In genomic region chr7:141047581-141048225, GRCm38 (mm10) we compare ENCODE assay signal across 8 mouse cellular contexts. TPM values are rescaled to one million over a fixed set of nuclear protein-coding genes. Genes with fewer than 3 reads are reported as not detected.
A peak's percentile ranks its signal among the peaks of the same experiment; 100 is the strongest.
DNase-seq lines count a peak whose midpoint lies in the region; ATAC-seq lines count a peak whose summit lies in the region.

No protein-coding gene starts in this region.

- no peaks in the 10 kb centered on the region for H3K27me3 ChIP-seq in intestine, embryonic 14.5 days (replicated peaks; ENCODE audit: control insufficient read depth, insufficient read depth, low read length)

- 8% methylated on average over 14 of the region's 19 CpGs for WGBS in intestine, embryonic 14.5 days
- WGBS in macrophage (ENCODE audit: missing documents): 25% methylated on average over 14 of the region's 19 CpGs

- H3K4me3 ChIP-seq in intestine, embryonic 14.5 days (ENCODE audit: low read depth, low read length): peak overlapping the region; percentile 25
- peak overlapping the region; percentile 11; the same call in 1 of the 2 replicates for H3K4me3 ChIP-seq in macrophage (ENCODE audit: inconsistent target)

- peak overlapping the region; percentile 27; the same call in 1 of the 2 replicates for H3K9ac ChIP-seq in intestine, embryonic 14.5 days (ENCODE audit: low read length)

- H3K4me2 ChIP-seq in intestine, embryonic 14.5 days (ENCODE audit: low read length): peak overlapping the region; percentile 71

- no peaks in the 10 kb centered on the region for H3K79me2 ChIP-seq in macrophage (ENCODE audit: inconsistent target)

- peak overlapping the region; percentile 91 for H3K27ac ChIP-seq in intestine, embryonic 14.5 days (ENCODE audit: low read depth)
- H3K27ac ChIP-seq in macrophage: peak overlapping the region; percentile 46

- peak; percentile 49 to 63 for DNase-seq in adrenal gland, adult 18-20 months (ENCODE audit: low spot score in 2 of 2)
- DNase-seq in embryo, embryonic 10.5 days (ENCODE audit: low spot score): peak; percentile 63
- DNase-seq in gastrocnemius, postnatal 36 days: peak; percentile 71 to 84
- DNase-seq in intestine, embryonic 14.5 days (ENCODE audit: low spot score): peak; percentile 80
- peak; percentile 74 to 87 for DNase-seq in left cerebral cortex, postnatal 14 days (ENCODE audit: low spot score in 2 of 2)
- peak; percentile 73 for DNase-seq in right cerebral cortex, postnatal 25 days
- DNase-seq in thymus, postnatal 36 days: no peak

- intact Hi-C loops in gastrocnemius, postnatal 36 days (cut with DNase I): loop anchor here (2.0 to 5.0 kb wide), 4 partner anchors 39 to 205 kb away; partner anchors contain the start of genes Gm45717 and Ifitm2
- intact Hi-C loops in left cerebral cortex, postnatal 14 days (cut with DNase I): loop anchor here (1.0 to 2.0 kb wide), 4 partner anchors 39 to 203 kb away; partner anchors contain the start of gene Scgb1c1

- H3K9me3 ChIP-seq in intestine, embryonic 14.5 days (ENCODE audit: control insufficient read depth, low read length): no peaks in the 10 kb centered on the region

- H3K36me3 ChIP-seq in intestine, embryonic 14.5 days (ENCODE audit: control insufficient read depth, insufficient read depth, low read length): no peaks in the 10 kb centered on the region
- no peaks in the 10 kb centered on the region for H3K36me3 ChIP-seq in macrophage (ENCODE audit: inconsistent target)

- peaks cover 18% of the 10 kb centered on the region for H3K4me1 ChIP-seq in intestine, embryonic 14.5 days (replicated peaks; ENCODE audit: control insufficient read depth, insufficient read depth, low read length)

- ATAC-seq in intestine, embryonic 14.5 days (replicated peaks; ENCODE audit: low FRiP score, low TSS enrichment, low read depth): peak; percentile 83

RNA-seq across cellular contexts. Expression of gene B4galnt4, which starts 13.2 kb away (rescaled TPM):
- 1 to 10 TPM; 1.3 to 2.7 TPM for total RNA-seq in adrenal gland, adult 18-20 months (2021)
- total RNA-seq in gastrocnemius, postnatal 36 days (2021): under 1 TPM; 0.20 to 0.22 TPM
- 9.2 and 13.6 TPM in 2 replicates for polyA plus RNA-seq in intestine, embryonic 14.5 days (2014; fragmentation: Nextera tagmentation; extraction: Ambion mirVana)
- 10 to 100 TPM; 92.9 to 93.9 TPM for total RNA-seq in left cerebral cortex, postnatal 14 days (2021)
- total RNA-seq in macrophage (2018; cell fraction: chromatin; rRNA removed): not detected
- total RNA-seq in macrophage (2018; cell fraction: cytosol; rRNA removed): not detected
- 1 to 10 TPM in 1 of 26 experiments, not detected in 25; 3.1 TPM for total RNA-seq in macrophage (2018; cell fraction: nucleus; rRNA removed)
- not detected in 3 replicates for polyA plus RNA-seq in macrophage (2018)

RNA-seq across cellular contexts. Expression of gene Gm17387, which starts 18.8 kb away (rescaled TPM):
- total RNA-seq in adrenal gland, adult 18-20 months (2021): not detected
- not detected for total RNA-seq in gastrocnemius, postnatal 36 days (2021)
- polyA plus RNA-seq in intestine, embryonic 14.5 days (2014; fragmentation: Nextera tagmentation; extraction: Ambion mirVana): not detected in 2 replicates
- total RNA-seq in left cerebral cortex, postnatal 14 days (2021): not detected
- not detected for total RNA-seq in macrophage (2018; cell fraction: chromatin; rRNA removed)
- not detected for total RNA-seq in macrophage (2018; cell fraction: cytosol; rRNA removed)
- total RNA-seq in macrophage (2018; cell fraction: nucleus; rRNA removed): not detected
- not detected in 3 replicates for polyA plus RNA-seq in macrophage (2018)

RNA-seq across cellular contexts. Expression of gene Ifitm6, which starts 30.0 kb away (rescaled TPM):
- under 1 TPM; 0.64 to 0.66 TPM for total RNA-seq in adrenal gland, adult 18-20 months (2021)
- not detected for total RNA-seq in gastrocnemius, postnatal 36 days (2021)
- 0.78 and 1.2 TPM in 2 replicates for polyA plus RNA-seq in intestine, embryonic 14.5 days (2014; fragmentation: Nextera tagmentation; extraction: Ambion mirVana)
- not detected for total RNA-seq in left cerebral cortex, postnatal 14 days (2021)
- 1 to 10 TPM in 6 of 26 experiments, not detected in 20; 1.2 to 2.9 (median 1.8) TPM for total RNA-seq in macrophage (2018; cell fraction: chromatin; rRNA removed)
- total RNA-seq in macrophage (2018; cell fraction: cytosol; rRNA removed): 10 to 100 TPM in 10 of 26 experiments, 1 to 10 TPM in 16; 4.2 to 19.2 (median 9.2) TPM
- total RNA-seq in macrophage (2018; cell fraction: nucleus; rRNA removed): 10 to 100 TPM in 6 of 26 experiments, 1 to 10 TPM in 18, not detected in 2; 1.1 to 15.3 (median 3.5) TPM
- polyA plus RNA-seq in macrophage (2018): 4.1 to 21.4 TPM (median 7.4 TPM) in 3 replicates

RNA-seq across cellular contexts. Expression of gene Pkp3, which starts 30.3 kb away (rescaled TPM):
- 1 to 10 TPM; 1.8 to 3.3 TPM for total RNA-seq in adrenal gland, adult 18-20 months (2021)
- total RNA-seq in gastrocnemius, postnatal 36 days (2021): under 1 TPM in 1 of 2 experiments, not detected in 1; 0.12 TPM
- 11.6 and 14.7 TPM in 2 replicates for polyA plus RNA-seq in intestine, embryonic 14.5 days (2014; fragmentation: Nextera tagmentation; extraction: Ambion mirVana)
- total RNA-seq in left cerebral cortex, postnatal 14 days (2021): under 1 TPM in 1 of 2 experiments, not detected in 1; 0.55 TPM
- not detected for total RNA-seq in macrophage (2018; cell fraction: chromatin; rRNA removed)
- total RNA-seq in macrophage (2018; cell fraction: cytosol; rRNA removed): under 1 TPM; 0.17 to 0.51 (median 0.26) TPM
- total RNA-seq in macrophage (2018; cell fraction: nucleus; rRNA removed): under 1 TPM in 1 of 26 experiments, not detected in 25; 0.66 TPM
- polyA plus RNA-seq in macrophage (2018): not detected in 3 replicates

RNA-seq across cellular contexts. Expression of gene Ifitm3, which starts 37.1 kb away (rescaled TPM):
- total RNA-seq in adrenal gland, adult 18-20 months (2021): 100 to 1,000 TPM in 1 of 2 experiments, 10 to 100 TPM in 1; 94.2 to 155 TPM
- total RNA-seq in gastrocnemius, postnatal 36 days (2021): 10 to 100 TPM; 30.2 to 45.6 TPM
- polyA plus RNA-seq in intestine, embryonic 14.5 days (2014; fragmentation: Nextera tagmentation; extraction: Ambion mirVana): 295 and 303 TPM in 2 replicates
- 10 to 100 TPM in 1 of 2 experiments, 1 to 10 TPM in 1; 9.1 to 10.3 TPM for total RNA-seq in left cerebral cortex, postnatal 14 days (2021)
- 100 to 1,000 TPM in 1 of 26 experiments, 10 to 100 TPM in 24, 1 to 10 TPM in 1; 9.6 to 127 (median 52.2) TPM for total RNA-seq in macrophage (2018; cell fraction: chromatin; rRNA removed)
- 1,000 to 10,000 TPM in 24 of 26 experiments, 100 to 1,000 TPM in 2; 864 to 4,013 (median 2,083) TPM for total RNA-seq in macrophage (2018; cell fraction: cytosol; rRNA removed)
- total RNA-seq in macrophage (2018; cell fraction: nucleus; rRNA removed): 1,000 to 10,000 TPM in 1 of 26 experiments, 100 to 1,000 TPM in 24, 10 to 100 TPM in 1; 97.6 to 1,118 (median 541) TPM
- polyA plus RNA-seq in macrophage (2018): 596 to 2,531 TPM (median 1,114 TPM) in 3 replicates

Comparison
In these comparisons a context has a peak if more than half of its experiments do, and no peak if none do; other contexts are left out.
1. DNase-seq: peak in adrenal gland, adult 18-20 months (2 of 2), embryo, embryonic 10.5 days (single experiment), gastrocnemius, postnatal 36 days (2 of 2), intestine, embryonic 14.5 days (single experiment), left cerebral cortex, postnatal 14 days (2 of 2) and right cerebral cortex, postnatal 25 days (single experiment); none in thymus, postnatal 36 days (0 of 2).
2. RNA of gene B4galnt4, which starts 13.2 kb away (total RNA-seq): 92.9 to 93.9 TPM in left cerebral cortex, postnatal 14 days; 1.3 to 2.7 TPM in adrenal gland, adult 18-20 months and 0.20 to 0.22 TPM in gastrocnemius, postnatal 36 days; every median in the first group is over 10 times any median in the second.